Mouse (Mus musculus): ENCODE results near the gene Nkx2-1.

Gene Nkx2-1

DNA sequence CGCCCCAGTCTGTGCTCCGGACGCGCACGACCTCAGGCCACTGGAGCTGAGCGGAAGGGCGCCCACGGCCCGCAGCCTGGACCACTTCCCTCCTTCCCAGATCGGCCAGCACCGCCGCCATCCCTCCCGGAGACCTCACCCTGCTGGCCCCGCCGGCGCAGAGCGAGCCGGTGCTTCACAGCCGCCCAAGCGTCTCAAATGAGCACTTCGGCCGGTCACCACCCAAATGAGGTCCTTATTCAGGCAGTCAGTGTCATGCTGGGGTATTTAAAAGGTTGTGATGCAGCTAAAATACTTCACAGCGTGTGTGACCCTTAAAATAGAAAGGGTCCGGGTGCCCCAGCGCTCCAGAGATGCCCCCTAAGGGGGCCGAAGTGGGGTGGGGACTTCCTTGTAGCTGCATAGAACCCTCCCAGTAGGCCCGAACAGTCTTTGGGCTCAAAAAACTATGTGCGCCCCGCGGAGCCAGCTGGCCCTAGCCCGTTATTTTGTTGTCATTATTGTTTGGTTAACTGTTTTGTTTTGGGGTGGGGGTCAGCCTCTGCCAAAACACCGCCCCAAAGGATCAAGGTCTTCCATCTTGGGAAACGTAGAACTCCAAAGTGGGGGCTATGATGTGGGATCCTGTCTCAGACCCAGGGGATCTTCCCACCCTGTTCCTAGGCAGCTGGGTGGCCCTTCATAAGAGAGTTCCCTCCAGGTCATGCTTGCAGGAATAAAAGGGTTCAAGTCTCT lies 15.4 kb downstream of the Nkx2-1 start:
- DNase-seq (ENCODE audit: low spot score), result no peak

DNA sequence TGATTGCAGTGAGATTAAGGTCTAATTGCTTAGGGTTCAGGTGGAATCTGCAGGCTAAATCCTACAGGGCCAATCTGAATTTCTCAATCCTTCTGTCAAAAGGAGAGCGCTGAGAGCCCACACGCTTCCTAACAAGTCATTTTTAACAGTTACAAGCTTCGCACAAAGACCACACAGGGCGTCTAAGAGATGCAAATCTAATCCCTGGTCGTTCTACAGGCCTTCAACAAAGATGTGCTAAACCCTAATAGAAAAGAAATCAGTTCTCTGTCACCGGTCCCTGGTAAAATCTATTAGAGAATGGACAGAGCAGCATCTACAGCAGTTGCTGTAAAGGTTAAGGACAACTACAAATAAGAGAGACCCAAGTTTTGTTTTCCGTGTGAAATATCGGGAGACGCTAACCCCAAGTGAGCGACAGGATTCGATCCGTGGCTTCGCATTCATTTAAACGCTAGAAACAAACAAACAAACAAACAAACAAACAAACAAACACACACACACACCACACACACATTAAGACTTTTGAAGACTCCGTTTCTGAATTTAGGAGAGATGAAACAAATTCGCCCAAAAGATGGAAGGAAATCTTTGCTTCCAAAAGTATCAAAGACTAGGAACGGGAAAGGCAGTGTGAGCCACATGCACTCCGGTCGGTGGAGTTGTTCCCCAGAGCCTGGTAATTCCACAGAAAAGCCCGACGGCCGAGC lies 16.2 kb downstream of the Nkx2-1 start:
- DNase-seq (ENCODE audit: low spot score), result no peak

DNA sequence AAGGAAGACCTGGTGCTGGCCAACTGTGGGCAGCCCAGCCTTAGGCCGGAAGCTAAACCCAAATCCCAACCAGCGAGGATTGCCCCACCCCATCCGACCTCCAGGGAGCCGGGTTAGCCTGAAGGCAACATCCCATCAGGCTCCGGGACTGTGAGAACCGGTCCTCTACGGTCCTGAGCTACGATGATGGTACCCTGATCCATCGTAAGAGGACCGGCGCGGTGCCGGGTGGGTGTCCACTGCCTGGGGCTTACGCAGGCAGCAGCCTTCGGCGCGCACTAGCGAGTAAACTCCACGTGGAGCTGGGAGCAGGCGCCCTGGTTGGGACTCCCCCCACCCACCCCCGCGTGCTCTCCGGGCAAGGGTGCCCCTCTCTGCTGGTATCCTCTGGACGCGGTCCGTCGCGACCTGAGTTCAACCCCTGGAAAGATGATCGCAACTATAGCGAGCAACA lies 16.9 kb downstream of the Nkx2-1 start:
- DNase-seq (ENCODE audit: low spot score), result no peak

DNA sequence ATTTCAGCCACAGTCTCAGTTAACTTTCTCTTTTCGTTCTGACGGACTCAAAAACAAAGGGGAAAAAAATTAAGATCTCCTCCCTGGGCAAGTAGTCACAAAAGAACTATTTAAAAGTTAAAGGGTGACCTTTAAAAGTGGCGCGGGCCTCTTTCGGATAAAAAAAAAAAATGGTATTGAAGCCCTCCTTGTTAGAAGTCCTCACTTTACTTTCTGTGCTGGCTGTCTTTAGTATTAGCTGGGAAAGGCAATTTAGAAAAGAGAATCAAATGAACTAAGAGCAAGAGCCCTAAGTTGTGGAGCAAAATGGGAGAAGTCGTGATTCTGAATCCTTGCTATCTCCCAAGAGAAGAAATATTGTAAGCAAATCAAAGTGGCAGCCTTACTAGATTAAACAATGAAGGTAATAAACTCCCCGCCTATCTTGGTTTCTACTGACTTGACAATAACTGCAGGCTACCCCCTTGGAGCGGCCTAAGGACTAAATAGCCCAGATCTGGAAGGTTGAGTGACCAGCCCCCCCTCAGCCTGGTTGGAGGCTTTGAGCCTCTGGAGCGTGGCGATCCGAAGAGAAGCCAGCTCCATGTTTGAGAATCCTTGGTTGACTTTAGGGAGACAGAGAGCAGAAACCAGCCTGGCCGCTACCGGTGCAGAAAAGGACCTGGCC lies 17.5 kb downstream of the Nkx2-1 start:
- DNase-seq (ENCODE audit: low spot score), result no peak

DNA sequence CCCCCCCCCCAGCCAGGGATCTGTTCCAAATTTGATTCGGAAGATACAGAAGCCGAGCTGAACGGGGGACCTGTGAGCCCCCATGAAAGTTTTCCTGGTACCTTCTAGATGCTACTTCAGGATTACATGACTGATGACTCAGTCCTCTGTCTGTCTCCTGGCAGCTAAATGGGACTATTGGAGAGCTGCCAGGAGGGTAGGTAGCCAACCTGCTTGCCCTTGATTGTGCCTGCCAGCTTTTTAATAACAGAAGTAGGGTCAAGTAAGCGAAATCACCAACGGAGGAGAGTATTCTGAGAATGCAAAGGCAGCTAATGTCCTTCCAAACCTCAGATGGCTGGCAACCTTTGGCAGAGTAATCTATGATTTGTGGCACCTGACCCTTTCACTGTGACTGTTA lies 18.5 kb downstream of the Nkx2-1 start:
- DNase-seq (ENCODE audit: low spot score), result no peak

DNA sequence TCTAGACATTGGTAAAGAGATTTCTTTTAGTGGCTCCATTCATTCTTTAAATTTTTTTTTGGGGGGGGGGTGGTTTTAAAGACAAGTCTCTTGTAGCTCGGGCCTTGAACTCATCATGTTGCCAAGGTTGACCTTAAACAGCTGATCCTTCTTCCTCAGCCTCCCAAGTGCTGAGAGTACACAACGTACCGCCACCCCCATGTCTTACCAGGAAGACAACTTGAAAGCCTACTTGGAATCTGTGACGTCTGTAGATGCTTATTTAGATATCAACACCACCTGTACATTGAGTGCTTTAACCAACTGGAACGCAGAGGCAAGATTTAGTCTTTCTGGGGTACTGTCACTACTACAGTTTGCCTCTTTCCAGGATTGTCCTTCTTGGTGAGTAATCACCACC lies 21.9 kb downstream of the Nkx2-1 start:
- DNase-seq (ENCODE audit: low spot score), result no peak

DNA sequence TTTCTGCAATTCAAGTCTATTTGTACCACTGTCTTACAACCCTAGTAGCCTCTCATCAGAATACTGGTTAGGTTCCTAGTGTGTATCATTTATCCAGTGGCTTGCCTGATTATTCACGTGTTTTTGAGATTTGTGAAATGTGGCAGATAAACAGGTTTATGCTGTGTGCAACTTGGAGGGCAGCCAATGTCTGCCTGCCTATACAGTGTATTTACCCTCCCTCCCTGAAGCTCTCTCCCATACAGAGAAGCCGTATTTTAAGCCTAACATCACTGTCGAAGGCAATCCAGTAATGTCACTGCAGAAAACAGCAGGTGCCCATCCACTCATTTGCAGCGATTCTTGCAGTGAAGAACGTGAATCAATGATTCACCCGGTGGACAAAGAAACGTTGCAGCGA lies 28.3 kb downstream of the Nkx2-1 start:
- DNase-seq (ENCODE audit: low spot score), result no peak

DNA sequence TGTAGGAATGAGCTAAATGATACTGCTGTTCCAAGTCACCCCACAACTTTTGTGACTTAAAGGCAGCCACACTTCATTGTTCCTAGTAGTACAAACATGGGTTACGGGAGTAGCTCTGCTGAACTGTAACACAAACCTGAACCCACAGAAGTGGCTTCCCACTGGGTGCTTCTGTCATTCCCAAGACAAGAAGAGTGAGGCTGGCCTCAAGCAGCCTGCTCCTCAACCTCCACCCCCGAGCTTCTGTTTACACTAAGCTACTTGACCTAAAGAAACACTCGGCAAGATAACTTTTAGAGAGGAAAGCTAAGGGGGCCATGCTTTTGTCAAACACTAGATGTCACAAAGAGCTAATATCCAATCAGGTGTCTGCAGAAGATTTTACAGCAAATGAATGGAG lies 49.7 kb downstream of the Nkx2-1 start:
- no peak for DNase-seq (ENCODE audit: low spot score)

DNA sequence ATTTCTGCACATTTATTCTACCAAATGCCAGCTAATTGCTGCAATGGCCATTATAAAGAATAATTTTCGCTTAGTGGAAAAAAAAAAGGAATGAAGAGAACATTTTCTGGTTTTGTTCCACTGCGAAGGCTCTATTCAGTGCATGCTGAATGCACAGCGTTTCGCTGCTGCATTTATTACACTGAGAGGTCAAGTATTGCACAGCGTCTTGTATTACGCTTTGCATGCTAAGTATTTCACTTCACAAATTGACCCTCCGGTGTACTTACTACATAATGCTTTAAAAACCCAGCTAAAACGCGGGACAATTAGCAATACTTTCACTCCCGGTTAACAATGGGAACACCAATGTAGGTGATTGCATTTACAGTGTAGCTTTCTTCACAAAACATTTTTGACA lies 54.1 kb downstream of the Nkx2-1 start:
- DNase-seq (ENCODE audit: low spot score), result no peak

Measured in yolk sac, embryonic 10.5 days (tissue).